8 mouse cellular contexts compared by ENCODE assay signal in the genomic region with DNA sequence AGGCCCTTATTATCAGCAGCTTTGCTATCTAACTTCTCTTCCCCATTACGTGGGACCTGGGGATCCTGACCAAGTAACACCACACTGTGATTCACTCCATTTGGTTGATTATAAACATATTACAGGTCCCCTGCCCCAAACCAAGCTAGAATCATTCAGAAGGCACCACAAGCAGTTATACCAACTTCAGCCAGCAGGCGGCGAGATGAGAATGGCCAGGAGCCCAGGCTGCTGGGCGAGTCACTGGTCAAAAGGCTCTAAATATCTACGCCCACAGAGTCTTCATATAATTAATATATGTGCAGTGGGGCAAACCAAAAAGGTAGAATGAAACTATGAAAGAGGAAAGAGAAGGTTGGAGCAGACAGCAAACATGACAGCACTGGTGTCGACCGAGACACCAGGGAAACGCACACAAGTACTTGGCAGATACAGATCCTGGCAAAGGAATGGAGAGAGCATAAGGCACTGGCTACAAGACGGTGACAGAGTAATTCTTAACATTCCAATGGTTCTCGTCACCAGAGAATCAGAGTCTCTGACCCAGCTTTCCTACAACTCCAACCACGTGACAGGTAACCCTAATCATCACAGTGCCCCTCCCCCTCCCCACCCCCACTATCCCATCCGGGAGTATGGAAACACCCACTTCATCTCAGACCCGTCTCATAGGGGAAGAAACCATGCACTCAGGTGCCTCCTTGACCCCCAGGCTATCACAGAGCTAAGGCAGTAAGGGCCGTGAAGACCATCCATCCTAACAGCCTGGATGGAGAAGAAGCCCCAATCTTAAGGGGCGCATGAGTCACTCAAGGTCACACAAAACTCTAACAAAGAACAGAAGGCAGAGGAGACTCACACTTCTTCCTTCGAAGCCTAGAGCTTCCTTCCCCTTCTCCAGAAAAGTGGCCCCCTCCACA.
DNase-seq lines count a peak whose midpoint lies in the region; ATAC-seq and TF ChIP-seq lines count a peak whose summit lies in the region.

No protein-coding gene starts in this region.

- no peak overlapping the region for H3K27ac ChIP-seq in MEL (ENCODE audit: control insufficient read depth, low read depth, low read length)
- H3K27ac ChIP-seq in forebrain, embryonic 16.5 days (ENCODE audit: low read length): no peak overlapping the region

- TF ChIP-seq CTCF in MEL (IDR thresholded peaks at IDR 0.05 in 2 of 3, conservative IDR thresholded peaks at IDR 0.05 in 1 of 3; ENCODE audit: control insufficient read depth in 1 of 3, insufficient read depth in 1 of 3, low read depth in 2 of 3, low read length in 3 of 3, poor library complexity in 1 of 3, severe bottlenecking in 1 of 3): peak in 2 of 3 experiments; percentile 14 to 31; a peak in 4 of 6 replicates

- ATAC-seq in forebrain, embryonic 16.5 days: no peak

- TF ChIP-seq RAD21 in MEL (IDR thresholded peaks at IDR 0.05; ENCODE audit: low read depth, low read length): no peak; the same call in 1 of the 2 replicates

- peak overlapping the region; percentile 93 for H3K4me2 ChIP-seq in forebrain, embryonic 16.5 days (ENCODE audit: low read length)

- H3K9me3 ChIP-seq in MEL (replicated peaks; ENCODE audit: insufficient read depth, low read length): no peaks in the 10 kb centered on the region
- H3K9me3 ChIP-seq in forebrain, embryonic 16.5 days (ENCODE audit: control insufficient read depth, low read length): no peaks in the 10 kb centered on the region

- H3K27me3 ChIP-seq in MEL (ENCODE audit: control insufficient read depth in 1 of 2, insufficient read depth in 2 of 2, low read length in 2 of 2): no peaks in the 10 kb centered on the region
- H3K27me3 ChIP-seq in forebrain, embryonic 16.5 days (replicated peaks; ENCODE audit: control insufficient read depth, insufficient read depth, low read length): peaks cover 11% of the 10 kb centered on the region

- TF ChIP-seq POLR2A in MEL (IDR thresholded peaks at IDR 0.05; ENCODE audit: control insufficient read depth in 1 of 2, insufficient read depth in 1 of 2, low read depth in 1 of 2, low read length in 2 of 2, poor library complexity in 1 of 2): no peak

- no peak for DNase-seq in MEL (ENCODE audit: low read depth, low spot score)
- DNase-seq in c-Kit-positive CD71-positive TER-119-positive erythroid progenitor cells, embryonic 14.5 days (ENCODE audit: low spot score): peak; percentile 21
- peak; percentile 87 to 94 for DNase-seq in heart, postnatal 14 days
- peak; percentile 66 to 87 for DNase-seq in layer of hippocampus, adult 18-20 months (ENCODE audit: low spot score in 2 of 2)
- peak; percentile 85 for DNase-seq in lung, postnatal 10 days
- peak; percentile 92 for DNase-seq in retina, embryonic 14.5 days (ENCODE audit: low spot score)
- DNase-seq in urinary bladder, adult 2 months (ENCODE audit: low spot score): peak; percentile 68

- TF ChIP-seq EP300 in MEL (IDR thresholded peaks at IDR 0.05; ENCODE audit: low read depth in 1 of 2, low read length in 2 of 2): no peak

- no peaks in the 10 kb centered on the region for H3K36me3 ChIP-seq in MEL (ENCODE audit: control insufficient read depth in 1 of 2, insufficient read depth in 2 of 2, low read length in 2 of 2)
- no peaks in the 10 kb centered on the region for H3K36me3 ChIP-seq in forebrain, embryonic 16.5 days (ENCODE audit: control insufficient read depth, insufficient read depth)

- H3K4me3 ChIP-seq in MEL (ENCODE audit: control insufficient read depth in 1 of 2, insufficient read depth in 1 of 2, low read depth in 2 of 2, low read length in 2 of 2): no peak overlapping the region
- H3K4me3 ChIP-seq in forebrain, embryonic 16.5 days (replicated peaks; ENCODE audit: low read length): peak overlapping the region; percentile 60

- H3K4me1 ChIP-seq in MEL (ENCODE audit: control insufficient read depth in 1 of 2, insufficient read depth in 2 of 2, low read length in 2 of 2): no peaks in the 10 kb centered on the region
- H3K4me1 ChIP-seq in forebrain, embryonic 16.5 days (replicated peaks; ENCODE audit: control insufficient read depth, insufficient read depth, low read length): peaks cover 31% of the 10 kb centered on the region

- no peak overlapping the region for H3K9ac ChIP-seq in MEL (ENCODE audit: control insufficient read depth, low read depth, low read length, poor library complexity, severe bottlenecking)
- no peak overlapping the region for H3K9ac ChIP-seq in forebrain, embryonic 16.5 days (replicated peaks; ENCODE audit: low read depth, low read length)

- 26% methylated on average over 16 of the region's 16 CpGs for WGBS in forebrain, embryonic 16.5 days

- no peaks in the 10 kb centered on the region for H3K79me2 ChIP-seq in MEL (ENCODE audit: control insufficient read depth, insufficient read depth, low read length, poor library complexity)

- intact Hi-C loops in heart, postnatal 14 days (cut with DNase I): loop anchor here (1.0 to 2.0 kb wide), 3 partner anchors 55 to 62 kb away; no protein-coding TSS in a partner anchor

TF ChIP-seq in MEL, 35 proteins besides CTCF, POLR2A, EP300 and RAD21:
- TF ChIP-seq SMC3 (IDR thresholded peaks at IDR 0.05; ENCODE audit: low read depth, low read length) (peak; percentile 20; the same call in 1 of the 2 replicates), BHLHE40 (IDR thresholded peaks at IDR 0.05; ENCODE audit: borderline replicate concordance, low read depth, low read length) (no peak)
